Mouse (Mus musculus) layer of hippocampus, adult 9-11 months (tissue): Measurements from ENCODE around the gene Dpagt1.
"Not testable (repeated sequence)": the region's sequence is repeated elsewhere in the genome, so short reads cannot be mapped to it uniquely, and the experiment has no call there.

ENCODE experiments used
- DNase-seq: peaks from one replicate; pipeline ENCODE4 v3.0.0; 2022

Dpagt1 gene

DNA sequence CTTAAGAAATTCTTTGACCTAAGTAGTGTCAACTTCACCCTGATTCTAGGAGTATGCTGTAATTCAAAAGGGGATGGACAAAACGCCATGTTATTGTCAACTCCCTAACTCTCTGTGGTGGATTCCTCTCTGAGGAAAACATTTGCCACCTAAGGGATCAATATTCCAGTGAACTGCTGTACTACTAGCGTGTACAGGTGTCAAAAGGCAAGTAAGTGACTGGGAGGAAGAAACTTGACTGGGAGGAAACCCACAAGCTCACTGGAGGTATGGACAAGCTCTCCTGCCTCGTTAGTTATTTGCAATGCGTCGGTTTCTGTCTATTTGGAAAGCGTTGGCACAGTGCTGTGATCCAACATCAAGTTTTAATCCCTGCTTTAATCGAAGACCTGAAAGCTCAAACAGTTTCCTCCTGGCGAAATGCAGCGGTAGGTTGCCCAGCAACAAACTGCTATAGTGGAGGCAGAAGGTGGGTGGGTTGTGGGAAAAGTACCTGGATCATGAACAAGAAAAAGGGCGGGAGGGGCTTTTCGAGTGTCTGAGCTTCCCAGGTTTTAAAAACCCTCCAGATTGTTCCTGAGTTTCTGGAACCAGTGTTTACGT is at the start of gene Dpagt1:
Dpagt1 (plus strand) TSS at position 252 of the 603 bp plus-strand sequence.
- peak; percentile 72 for DNase-seq

DNA sequence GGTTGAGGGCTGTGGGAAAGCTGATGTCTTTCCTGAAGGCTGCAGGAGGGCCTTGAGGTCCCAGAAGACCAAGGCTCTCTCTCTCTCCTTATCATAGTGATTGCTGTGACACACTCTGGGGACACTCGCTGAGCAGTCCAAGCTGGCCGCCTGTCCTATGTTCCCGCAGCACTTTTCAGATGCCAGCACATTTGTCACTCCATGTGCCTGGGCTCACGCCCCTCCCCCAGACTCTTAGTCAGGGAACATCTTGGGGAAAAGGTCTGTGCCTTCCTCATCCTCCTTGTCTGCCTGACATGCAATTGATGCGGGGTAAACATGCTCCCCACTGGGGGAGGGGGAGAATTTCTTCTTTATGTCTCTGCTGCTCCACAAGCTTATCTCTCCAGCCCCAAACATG is 42.6 kb upstream of the Dpagt1 start:
- DNase-seq: peak; percentile 31

DNA sequence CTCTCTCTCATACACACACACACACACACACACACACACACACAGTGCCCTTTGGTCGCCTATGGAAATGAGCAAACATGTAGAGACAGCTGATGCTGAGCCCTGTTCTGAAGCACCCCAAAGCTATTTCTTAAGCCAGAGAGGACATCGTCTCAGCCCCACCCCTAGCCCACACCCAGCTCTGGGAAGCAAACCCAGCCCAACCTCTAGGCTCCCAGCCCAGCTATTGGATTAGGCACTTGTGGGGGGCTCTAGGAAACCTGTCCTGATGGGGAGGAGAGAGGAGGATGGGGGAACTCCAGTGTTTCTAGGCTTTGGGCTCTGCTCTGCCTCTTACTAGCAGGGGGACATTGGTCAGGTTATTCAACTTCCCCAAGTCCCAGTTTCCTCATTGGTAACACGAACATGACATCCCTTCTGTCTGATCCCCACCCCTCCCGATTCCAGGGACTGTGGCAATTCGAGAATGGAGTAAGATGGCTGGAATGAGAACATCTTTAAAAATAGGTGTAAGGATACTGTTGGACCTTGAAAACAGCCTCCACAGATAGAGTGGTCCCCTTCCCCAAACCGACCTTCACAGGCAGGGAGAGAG is 39.5 kb upstream of the Dpagt1 start:
- no peak for DNase-seq

DNA sequence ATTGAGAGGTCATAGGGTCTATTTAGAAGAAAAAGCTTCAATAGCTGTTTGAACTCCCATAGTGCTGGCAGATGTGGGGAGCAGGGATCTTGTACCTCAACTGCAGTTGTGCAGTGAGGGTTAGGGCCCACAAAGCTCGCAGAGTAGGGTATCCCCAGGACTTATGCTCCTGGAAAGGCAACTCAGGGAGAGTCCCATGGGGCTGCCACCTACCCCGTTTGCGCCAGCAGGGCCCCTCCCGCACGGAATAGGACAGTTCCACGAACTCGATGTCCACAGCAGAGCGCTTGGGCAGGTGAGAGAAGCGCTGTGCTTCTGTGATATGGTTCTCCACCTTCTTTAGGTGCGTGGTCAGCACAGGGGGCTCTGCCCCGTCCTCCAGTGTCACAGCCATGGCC is 38.8 kb upstream of the Dpagt1 start:
- DNase-seq: no peak

DNA sequence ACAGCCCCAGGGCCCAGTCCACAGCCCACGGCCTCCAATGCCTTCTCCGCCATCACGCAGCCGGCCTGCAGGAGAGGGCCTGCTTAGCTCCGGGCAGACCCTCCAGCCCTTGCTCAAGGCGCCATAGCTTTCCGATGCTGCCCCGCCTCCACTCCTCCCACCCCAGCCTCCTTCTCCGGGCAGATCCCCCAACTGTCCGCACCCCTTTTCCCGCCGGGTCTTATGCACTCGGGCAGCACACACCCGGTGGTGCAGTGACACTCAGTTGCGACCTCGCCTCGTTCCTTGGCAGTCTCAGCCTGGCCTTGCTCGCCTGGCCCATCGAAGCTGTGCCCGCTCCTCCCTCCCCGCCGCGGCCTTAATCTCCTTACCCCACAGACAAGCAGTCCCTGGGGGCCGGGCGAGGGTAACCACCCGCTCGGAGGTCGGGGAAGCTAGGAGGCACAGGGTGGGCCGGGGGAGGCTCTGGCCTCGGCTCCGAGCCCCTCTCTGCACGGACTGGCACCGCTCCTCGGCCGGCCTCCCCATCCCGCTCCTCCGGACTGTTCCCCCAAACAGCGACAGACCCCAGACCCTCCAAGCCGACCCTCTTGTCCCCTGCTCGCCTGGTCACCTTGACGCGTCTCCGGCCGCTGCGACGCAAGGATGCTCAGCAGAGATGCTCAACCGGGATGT is 38.3 kb upstream of the Dpagt1 start:
- DNase-seq: no peak

DNA sequence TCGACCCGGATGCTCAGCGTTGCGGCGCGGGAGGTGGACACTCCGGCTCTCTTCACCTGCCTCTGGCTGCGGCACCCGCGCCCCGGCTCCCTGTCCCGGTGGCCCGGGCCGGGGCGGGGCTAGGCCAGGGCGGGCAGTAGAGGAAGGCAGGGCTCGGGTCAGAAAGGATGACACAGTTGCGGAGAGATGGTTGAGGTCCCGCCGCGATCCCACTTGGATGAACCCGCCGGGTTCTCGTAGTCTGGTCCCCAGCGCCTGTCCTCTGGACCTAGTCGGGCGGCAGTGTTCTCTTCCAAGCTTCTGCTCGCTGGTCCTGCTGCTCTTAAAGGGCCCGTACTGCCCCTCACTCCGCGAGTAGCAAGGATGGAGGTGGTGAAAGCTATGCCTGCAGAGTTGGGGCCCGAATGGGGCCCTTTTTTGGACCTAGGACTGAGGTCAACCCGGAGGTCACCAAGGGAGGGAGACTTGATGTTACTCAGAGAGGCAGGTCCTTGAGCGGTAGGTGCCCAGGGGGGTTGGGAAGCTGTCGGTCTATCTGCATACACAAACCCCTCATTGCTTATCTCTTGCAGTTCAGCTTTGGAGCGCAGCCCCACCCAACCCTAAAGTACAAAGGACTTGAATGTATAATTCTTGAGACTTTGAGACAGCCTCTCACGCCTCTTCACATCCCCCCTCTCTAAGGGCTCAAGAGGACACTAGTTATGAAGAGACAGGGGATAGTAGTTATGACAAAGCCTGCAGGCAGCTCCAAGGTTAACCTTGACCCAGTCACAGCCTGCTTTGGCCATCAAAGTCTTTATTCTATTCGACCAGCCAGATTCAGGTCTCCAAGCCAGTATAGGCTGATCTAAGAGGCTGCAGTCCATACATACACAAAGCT is 37.5 kb upstream of the Dpagt1 start, which contains the start of gene Abcg4:
Abcg4 (minus strand) TSS at position 540 of the 883 bp plus-strand sequence.
- DNase-seq: peak; percentile 43

DNA sequence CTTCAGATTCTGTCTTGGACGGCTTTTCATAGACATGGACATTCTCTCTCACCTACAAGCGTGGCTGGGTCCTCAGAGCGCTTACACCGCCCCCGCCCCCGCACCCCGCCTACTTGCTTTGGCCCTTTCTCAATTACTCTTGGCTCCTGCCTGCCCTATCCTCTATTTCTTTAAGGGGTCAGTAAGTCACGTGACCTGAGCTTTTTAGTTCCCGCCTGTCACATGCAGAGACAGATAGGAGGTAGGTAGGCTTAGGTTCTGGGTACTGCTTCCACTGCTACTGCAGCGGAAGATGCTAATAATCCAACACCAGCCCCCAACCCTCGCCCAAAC is 36.9 kb upstream of the Dpagt1 start:
- no peak for DNase-seq

DNA sequence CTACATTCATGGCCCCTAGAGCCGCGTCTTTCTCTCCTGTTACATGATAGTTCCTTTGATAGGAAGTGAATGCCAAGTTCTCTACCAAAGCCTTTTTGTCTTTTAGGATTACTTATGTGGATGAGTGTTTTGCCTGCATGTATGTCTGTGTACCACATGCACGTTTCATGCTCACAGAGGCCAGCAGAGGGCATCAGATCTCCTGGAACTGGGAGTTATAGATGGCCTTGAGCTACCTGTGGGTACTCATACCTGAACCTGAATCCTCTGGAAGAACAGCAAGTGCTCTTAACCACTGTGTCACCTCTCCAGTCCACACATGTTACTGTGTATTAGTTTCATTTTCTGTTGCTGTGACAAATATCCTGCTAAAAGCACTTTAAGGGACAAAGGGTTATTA is 33.3 kb upstream of the Dpagt1 start:
- no peak for DNase-seq

DNA sequence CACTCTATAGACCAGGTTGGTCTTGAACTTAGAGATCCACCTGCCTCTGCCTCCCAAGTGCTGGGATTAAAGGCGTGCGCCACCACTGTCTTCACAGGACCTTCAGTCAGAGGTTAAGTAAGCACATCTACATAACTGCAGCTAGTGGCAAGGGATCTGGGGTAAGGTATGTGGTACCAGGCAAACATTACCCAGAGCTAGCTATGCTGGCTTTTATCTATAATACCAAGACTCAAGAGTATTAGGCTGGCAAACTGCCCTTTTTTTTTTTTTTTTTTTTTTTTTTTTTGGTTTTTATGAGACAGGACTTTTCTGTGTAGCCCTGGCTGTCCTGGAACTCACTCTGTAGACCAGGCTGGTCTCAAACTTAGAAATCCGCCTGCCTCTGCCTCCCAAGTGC is 25.8 kb upstream of the Dpagt1 start:
- not testable (repeated sequence) for DNase-seq

DNA sequence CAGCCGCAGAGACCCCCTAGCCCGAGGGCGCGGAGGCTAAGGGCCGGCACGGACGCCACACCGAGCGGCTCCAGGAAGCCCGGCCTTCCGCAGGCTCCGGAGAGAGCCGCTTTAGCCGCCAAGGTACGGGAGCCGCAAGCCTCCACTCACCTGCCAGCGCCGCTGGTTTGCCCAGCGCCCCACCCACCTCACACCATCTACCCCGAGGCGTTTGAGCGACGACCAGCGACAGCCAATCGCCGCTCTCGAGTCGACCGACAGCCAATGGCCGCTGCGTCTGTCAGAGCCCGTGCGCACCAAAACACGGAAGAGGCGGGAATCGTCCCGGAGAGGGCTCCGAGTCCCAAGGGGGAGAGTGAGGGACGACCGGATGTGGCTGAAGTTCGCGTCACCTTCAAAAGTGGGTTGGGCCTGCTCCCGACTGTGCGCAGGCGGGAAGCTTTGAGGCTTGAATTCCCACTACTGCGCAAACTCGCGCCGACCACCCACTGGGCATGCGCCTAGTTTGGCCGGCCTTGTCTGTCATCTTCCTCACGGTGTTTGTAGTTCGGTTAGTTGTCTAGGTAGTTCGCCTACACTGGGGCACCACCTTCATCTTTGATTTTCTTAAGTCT is 20.2 kb upstream of the Dpagt1 start, which contains the start of gene Hinfp:
Hinfp (minus strand) TSS at position 206 of the 614 bp plus-strand sequence.
- DNase-seq: peak; percentile 99

DNA sequence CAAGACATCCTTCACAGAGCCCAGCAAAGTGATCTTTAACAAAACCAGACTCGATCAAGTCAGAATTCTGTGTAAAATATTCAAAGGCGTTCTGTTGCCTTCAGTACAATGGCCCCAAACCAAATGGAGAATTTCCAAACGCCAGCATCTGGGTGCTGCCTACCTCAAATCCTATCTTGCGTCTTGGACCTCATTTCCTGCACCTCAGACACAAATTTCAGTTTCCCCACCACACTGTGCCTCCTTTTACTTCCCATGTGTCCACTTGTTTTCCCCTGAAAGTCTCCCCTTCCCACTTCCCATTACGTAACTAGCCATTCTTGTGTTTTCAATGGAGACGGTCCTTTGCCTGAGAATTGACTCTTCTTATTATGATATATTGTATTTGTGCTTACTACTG is 19.3 kb upstream of the Dpagt1 start:
- DNase-seq: no peak

DNA sequence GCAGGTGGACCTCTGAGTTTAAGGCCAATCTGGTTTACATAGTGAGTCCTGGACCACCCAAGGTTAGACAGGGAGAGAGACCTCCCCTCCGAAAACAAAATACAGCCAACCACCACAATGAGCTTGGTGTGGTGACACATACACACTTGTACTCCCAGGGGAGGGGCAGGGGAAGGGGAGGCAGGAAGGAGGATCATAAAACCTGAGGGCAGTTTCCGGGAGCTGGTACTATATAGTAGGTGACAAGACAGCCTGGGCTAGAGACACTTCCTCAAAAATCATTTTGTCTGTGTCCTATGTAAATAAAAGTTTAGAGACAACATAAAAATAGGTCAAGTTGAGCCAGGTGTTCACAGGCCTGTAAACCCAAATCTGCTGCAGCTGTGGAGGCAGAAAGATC is 18.6 kb upstream of the Dpagt1 start:
- no peak for DNase-seq

DNA sequence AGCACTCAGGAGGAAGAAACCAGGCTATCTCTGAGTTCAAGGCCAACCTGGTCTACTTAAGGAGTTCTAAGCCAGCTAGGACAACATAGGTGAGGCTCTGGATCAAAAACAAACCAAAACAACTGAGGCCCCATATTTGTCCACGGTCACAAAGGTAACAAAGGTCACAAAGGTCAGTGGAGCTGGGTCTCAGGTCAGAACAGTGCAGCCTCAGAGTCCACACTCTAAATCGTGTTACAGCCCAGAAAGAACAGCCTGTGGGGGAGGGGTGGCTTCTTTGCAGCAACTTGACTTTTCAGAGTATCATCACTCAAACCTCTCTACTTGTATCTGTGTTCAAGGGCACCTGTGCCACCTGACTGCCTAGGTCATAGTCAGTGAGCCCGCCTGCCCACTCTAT is 16.1 kb upstream of the Dpagt1 start:
- DNase-seq: no peak

DNA sequence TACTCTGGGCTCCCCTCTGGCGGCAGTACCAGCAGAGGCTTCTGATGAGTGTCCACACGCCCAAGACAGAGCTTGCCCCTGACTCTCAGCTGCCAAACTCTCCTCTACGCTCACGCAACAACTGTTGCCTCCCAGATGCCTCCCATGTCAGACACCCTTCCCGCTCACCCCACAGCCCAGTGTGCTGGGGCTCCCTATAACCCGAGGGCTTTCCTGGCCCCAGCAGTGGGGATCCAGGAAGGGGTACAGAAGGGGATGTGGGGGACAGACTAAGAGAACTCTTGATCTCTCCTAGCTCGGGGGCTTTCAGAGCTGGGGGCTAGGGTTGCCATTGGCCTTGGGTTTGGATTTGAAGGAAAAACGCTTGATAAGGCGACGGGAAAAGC is 15.1 kb upstream of the Dpagt1 start:
- DNase-seq: no peak

DNA sequence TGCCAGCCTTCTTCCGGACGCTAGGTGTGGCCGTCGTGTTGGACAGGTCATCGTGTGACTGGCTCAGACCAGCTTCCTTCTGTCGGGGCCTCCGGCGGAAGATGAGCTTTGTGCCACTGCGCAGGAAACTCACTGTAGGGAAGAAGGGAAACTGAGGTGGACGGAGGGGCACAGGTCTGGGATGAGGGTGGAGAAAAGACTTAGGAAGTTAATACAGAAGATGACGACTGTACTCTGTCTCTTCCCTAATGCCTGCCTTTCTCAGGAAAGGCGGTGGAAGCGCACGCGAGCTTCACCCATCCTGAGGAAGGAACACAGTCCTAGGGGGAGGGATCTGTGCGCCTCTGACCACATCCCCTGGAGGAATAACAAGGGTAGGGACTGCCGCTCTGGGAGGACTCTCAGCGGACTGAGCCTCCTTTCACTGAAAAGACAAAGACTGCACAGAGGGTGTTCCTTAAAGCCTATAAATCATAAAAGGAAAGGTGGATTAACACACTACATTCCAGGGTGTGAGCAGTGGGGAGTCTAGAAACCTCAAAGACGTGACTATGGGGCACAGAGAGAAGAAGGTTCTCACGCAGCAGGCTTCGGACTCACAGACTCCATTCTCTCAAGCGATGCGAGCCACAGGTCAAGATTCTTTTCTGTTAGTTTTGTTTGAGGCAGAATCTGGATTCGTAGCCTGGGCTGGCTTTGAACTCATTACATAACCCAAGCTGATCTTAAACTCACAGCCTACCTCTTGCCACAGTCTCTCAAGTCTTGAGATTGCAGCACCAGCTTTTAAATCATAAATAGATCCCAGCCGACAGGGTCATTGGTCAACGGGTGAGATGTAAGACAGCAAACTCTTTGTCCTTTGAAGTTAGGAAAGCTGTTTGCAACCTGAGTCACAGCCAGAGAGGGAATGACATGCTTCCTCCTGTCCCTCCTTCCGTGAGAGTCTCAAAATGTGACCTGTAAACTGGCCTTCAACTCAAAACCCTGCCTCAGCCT is 14.4 kb upstream of the Dpagt1 start:
- no peak for DNase-seq

DNA sequence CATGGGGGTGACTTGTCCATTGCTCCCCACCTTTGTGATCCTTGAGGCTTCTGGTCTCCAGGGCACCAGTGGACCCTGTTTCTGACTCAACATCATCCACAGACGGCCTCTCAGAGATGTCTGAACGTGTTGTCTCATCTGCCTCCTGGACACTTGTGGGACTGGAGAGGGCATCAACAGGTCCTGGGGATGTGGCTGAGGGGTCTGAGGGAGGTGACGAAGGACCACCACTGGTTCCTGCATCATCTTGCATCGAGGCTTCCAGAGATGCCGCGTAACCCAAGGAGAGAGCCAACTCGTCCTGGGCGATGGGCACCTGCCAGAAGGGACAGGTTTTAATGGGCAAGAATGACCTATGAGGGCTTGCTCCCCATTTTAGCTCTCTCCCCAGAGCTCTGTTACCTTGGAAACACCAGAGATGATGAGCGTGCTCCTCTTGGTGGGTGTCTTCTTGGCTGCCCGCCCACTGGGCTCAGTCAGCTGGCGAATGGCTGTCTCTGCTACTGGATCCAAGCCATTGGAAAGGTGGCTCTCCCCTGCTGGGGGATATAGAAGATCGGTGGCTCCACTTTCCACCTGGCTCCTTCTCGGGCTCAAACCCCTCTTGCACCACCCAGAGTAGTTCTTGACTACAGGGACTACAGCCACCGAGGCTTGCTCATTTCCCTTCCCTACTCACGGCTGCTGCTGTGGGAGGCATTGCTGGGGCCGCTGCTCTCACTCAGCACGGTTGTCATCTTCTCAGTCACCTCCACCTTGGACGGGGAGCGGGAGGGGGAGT is 12.2 kb upstream of the Dpagt1 start:
- DNase-seq: peak; percentile 85

DNA sequence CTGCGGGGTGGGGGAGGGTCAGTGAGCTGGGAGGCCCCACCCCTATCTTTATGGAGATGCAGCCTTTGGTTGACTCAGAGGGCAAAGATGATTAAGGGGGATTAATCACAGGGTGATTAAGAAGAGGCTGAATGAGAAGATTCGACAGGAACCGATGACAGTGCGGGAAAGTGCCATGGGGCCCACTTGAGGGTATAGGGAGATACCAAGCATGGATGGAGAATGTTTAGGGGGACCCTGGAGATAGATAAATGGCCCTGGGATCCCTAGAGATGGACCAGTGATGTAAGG is 11.6 kb upstream of the Dpagt1 start:
- no peak for DNase-seq

DNA sequence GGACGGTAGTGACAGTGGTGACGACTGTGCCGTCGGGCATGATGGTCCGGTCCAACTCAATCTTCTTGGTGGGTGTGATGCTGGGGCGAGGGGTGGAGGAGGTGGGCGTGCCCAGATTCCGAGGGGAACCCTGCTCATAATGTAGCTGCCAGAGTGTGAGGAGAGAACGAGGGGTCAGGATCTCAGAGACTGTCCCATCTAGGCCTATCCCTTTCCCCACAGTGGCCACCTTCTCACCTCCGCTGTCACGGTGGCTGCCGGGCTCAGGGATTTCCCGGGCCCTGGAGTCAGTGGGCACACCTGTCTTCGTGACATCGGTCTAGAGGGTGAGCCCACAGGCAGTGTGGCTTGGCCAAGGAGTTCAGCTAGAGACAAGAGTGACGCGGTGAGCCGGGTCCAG is 10.9 kb upstream of the Dpagt1 start:
- no peak for DNase-seq

DNA sequence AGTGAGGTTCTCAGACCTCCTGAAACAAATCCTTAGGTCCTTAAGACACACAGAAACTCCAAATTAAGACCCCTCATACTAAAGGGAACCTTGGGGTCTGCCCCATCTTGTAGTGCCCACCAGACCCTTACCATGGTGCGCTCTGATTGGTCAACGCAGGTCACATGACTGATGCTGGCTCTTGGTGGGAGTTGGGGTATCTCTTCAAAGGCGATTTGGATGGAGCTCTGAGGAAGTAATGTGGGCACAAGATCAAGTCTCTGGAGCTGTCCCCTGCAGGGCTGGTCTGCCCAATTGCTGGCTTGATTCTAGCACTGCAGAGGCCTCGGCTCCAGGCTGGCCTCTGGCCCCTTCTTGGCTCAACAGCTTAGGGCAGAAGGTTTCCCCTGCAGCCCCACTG is 8.4 kb upstream of the Dpagt1 start:
- no peak for DNase-seq

DNA sequence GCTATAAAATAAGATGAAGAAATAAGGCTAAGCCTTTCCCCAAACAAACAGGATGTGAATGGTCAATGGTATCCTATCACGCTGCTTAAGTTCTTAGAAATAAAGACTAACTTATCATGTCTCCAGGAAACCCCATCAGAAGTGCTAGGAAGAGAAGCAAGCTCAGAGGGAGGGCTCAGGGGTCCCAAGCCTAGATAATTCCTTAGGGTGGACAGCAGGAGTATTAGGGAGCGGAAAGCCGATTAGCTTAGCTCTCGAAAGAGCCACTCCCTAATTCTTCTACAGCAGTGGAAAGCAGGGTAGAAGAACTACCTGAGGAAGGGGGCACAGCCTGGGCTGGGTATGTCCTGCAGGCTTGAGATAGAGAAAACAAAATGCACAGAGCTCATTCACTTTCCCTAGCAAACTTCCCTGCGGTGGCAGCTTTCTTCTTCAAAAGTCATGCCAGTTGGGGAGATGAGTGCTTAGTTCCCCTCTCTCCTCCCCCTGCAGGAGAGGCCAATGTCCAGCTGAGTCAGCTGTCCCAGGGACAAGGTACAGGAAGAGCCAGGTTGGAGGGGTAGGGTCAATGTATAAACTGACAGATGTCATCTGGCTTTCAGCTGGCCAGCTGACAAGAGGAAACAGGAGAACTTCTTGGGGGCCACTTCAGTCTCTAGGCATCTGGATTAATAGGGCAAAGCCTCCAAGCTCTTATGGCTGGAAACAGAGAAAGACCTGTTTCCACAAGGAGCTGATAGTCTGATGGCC is 7.6 kb upstream of the Dpagt1 start:
- no peak for DNase-seq

DNA sequence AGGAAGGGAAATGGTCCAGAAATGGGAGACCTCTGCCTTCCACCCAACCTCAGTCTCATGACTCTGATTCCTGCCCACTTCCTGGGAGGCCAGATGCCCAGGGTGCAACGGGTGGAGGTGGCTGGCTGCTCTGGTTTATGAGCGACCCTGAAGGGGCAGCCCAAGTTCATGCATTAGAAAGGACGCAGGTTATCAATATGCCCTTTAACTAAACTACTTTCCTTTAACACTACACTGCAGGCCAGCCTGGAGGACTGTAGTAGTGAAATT is 7.1 kb upstream of the Dpagt1 start:
- no peak for DNase-seq
